Mouse (Mus musculus) erythroblast, embryonic 14.5 days (primary cell): ENCODE results near the gene Spats2l.

Source experiments
- GATA1 ChIP-seq: IDR thresholded peaks from 2 replicates; pipeline ENCODE4 v1.6.1; 2012; ENCODE audit warnings: low read length, inconsistent platforms, mixed read lengths
- TAL1 ChIP-seq: IDR thresholded peaks from 3 replicates; pipeline ENCODE4 v1.6.1; 2012; ENCODE audit warnings: low read length, inconsistent platforms, mixed read lengths

DNA sequence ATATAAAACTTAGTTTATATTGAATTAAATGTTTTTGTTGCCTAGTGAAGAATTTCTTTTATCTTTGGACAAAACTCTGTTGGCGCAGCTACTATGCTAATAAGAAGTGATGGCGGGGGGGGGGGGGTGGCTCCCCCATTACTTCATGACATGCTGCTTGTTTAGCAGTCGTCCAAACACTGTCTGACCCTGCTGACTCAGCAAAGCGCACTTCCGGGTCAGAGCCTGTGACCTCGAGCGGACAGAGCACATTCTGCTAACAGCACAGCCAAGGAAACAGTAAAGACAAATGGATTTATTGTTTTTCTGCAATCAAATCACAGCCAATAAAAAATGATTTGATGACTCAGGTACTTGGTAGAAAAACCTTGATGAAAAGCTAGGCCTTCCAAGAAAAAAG is 61.2 kb downstream of the Spats2l start:
- TF ChIP-seq GATA1 = no peak
- TF ChIP-seq TAL1 = no peak
